Mouse (Mus musculus): Measurements from ENCODE around the gene Twsg1. TPM values are rescaled to one million over a fixed set of nuclear protein-coding genes. Genes with fewer than 3 reads are reported as not detected.
A peak's percentile ranks its signal among the peaks of the same experiment; 100 is the strongest.

Twsg1 gene
- polyA plus RNA-seq, 3 experiments from 2014 or later: 18.6 to 22.8 (median 22.1) TPM

- peak; percentile 30 for ATAC-seq
Measured at GRCm38 (mm10) chr17:65885697-65886529, 65.1 kb downstream of the Twsg1 start, which contains the start of gene Ralbp1. Gene Ralbp1 (minus strand): TSS chr17:65885798.

- peak; percentile 4 for ATAC-seq
Measured at GRCm38 (mm10) chr17:65885398-65885696, 65.7 kb downstream of the Twsg1 start.

- peak; percentile 96 for ATAC-seq
Measured at GRCm38 (mm10) chr17:65884691-65885397, 66.2 kb downstream of the Twsg1 start.

GRCm38 (mm10) chr17:65884061-65884669, 66.9 kb downstream of the Twsg1 start:
- no peak for ATAC-seq

GRCm38 (mm10) chr17:65877026-65877425, 74.0 kb downstream of the Twsg1 start:
- no peak for ATAC-seq

GRCm38 (mm10) chr17:65873834-65874233, 77.2 kb downstream of the Twsg1 start:
- ATAC-seq: peak; percentile 34

- ATAC-seq: no peak
Measured at GRCm38 (mm10) chr17:65873156-65873555, 77.9 kb downstream of the Twsg1 start.

- ATAC-seq: peak; percentile 44
Measured at GRCm38 (mm10) chr17:65872652-65873051, 78.4 kb downstream of the Twsg1 start.

GRCm38 (mm10) chr17:65872051-65872450, 79.0 kb downstream of the Twsg1 start:
- ATAC-seq: peak; percentile 25

Other genes with a start within 250 kb of the Twsg1 start
- gene Rab31, start 178.5 kb downstream of the Twsg1 start, polyA plus RNA-seq (2017; shearing (Covaris generic)): 1 to 10 TPM; 1.7 to 2.8 (median 2.6) TPM
- gene Ppp4r1, start 168.7 kb downstream of the Twsg1 start, polyA plus RNA-seq (2017; shearing (Covaris generic)): 10 to 100 TPM; 17.2 to 32.9 (median 20.8) TPM
- gene Ralbp1, start 65.4 kb downstream of the Twsg1 start, polyA plus RNA-seq (2017; shearing (Covaris generic)): 10 to 100 TPM; 48.4 to 62.8 (median 60.1) TPM
- 100 to 1,000 TPM in 2 of 3 experiments, 10 to 100 TPM in 1; 95.5 to 175 (median 163) TPM for gene Ankrd12, start 125.9 kb upstream of the Twsg1 start, polyA plus RNA-seq (2017; shearing (Covaris generic))
- gene Ndufv2, start 150.3 kb upstream of the Twsg1 start, polyA plus RNA-seq (2017; shearing (Covaris generic)): 100 to 1,000 TPM; 224 to 258 (median 256) TPM
- gene Washc1, start 160.3 kb upstream of the Twsg1 start, polyA plus RNA-seq (2017; shearing (Covaris generic)): 10 to 100 TPM; 32.2 to 42.5 (median 32.9) TPM
- 10 to 100 TPM; 13.0 to 16.8 (median 14.9) TPM for gene Ddx11, start 172.3 kb upstream of the Twsg1 start, polyA plus RNA-seq (2017; shearing (Covaris generic))

Measured in inflammation-experienced regulatory T-cells, adult 6 months (primary cell).